In genomic region chr2:25982426-25983091, GRCm38 (mm10) we compare ENCODE assay signal across 8 mouse cellular contexts. TPM values are rescaled to one million over a fixed set of nuclear protein-coding genes. Genes with fewer than 3 reads are reported as not detected.
DNase-seq lines count a peak whose midpoint lies in the region; ATAC-seq and TF ChIP-seq lines count a peak whose summit lies in the region.

No protein-coding gene starts in this region.

- no peak for TF ChIP-seq RAD21 in CH12.LX (IDR thresholded peaks at IDR 0.05; ENCODE audit: low read depth, low read length)

- in situ Hi-C loops in CH12.LX (cut with MboI; ENCODE audit: low pct_ligation_motif_present, low pct_unique_long_range_greater_than_20kb, low sequenced_read_pairs): no loop called here

- H3K4me1 ChIP-seq in heart, adult 2 months (ENCODE audit: control insufficient read depth, insufficient read depth, low read length): peaks cover 5% of the 10 kb centered on the region
- H3K4me1 ChIP-seq in CH12.LX (ENCODE audit: control insufficient read depth in 1 of 2, insufficient read depth in 2 of 2): peaks cover 21 to 50% of the 10 kb centered on the region in 2 experiments
- peaks cover 24% of the 10 kb centered on the region; the same call in 1 of the 2 replicates for H3K4me1 ChIP-seq in heart, postnatal 0 days (ENCODE audit: control insufficient read depth, insufficient read depth)
- peaks cover 43% of the 10 kb centered on the region for H3K4me1 ChIP-seq in limb, embryonic 15.5 days
- peaks cover 20% of the 10 kb centered on the region for H3K4me1 ChIP-seq in neural tube, embryonic 11.5 days (ENCODE audit: control insufficient read depth, insufficient read depth, low read length)

- peak; percentile 4 for ATAC-seq in heart, postnatal 0 days (ENCODE audit: insufficient read depth, low read depth)
- ATAC-seq in limb, embryonic 15.5 days (ENCODE audit: insufficient number of reproducible peaks, low FRiP score, low TSS enrichment, low read depth): no peak
- ATAC-seq in neural tube, embryonic 11.5 days (ENCODE audit: insufficient read depth, low FRiP score, low TSS enrichment): peak; percentile 16
- no peak for ATAC-seq in granulocyte monocyte progenitor cell, adult 5-6 weeks (replicated peaks; ENCODE audit: poor library complexity, severe bottlenecking)

- peak overlapping the region; percentile 60 for H3K4me2 ChIP-seq in CH12.LX (ENCODE audit: insufficient read depth, low read depth, poor library complexity, severe bottlenecking)
- H3K4me2 ChIP-seq in heart, postnatal 0 days (ENCODE audit: low read depth, low read length): peak overlapping the region; percentile 94
- peak overlapping the region; percentile 81 for H3K4me2 ChIP-seq in limb, embryonic 15.5 days
- H3K4me2 ChIP-seq in neural tube, embryonic 11.5 days (ENCODE audit: low read depth): peak overlapping the region; percentile 87

- H3K4me3 ChIP-seq in heart, adult 2 months: peak overlapping the region; percentile 67
- H3K4me3 ChIP-seq in CH12.LX (replicated peaks in 1 of 3; ENCODE audit: low read depth in 2 of 3, low read length in 2 of 3, poor library complexity in 1 of 3): peak overlapping the region; percentile 74 to 85 (median 76)
- peak overlapping the region; percentile 93 for H3K4me3 ChIP-seq in heart, postnatal 0 days (ENCODE audit: low read depth, low read length)
- peak overlapping the region; percentile 93 for H3K4me3 ChIP-seq in limb, embryonic 15.5 days
- H3K4me3 ChIP-seq in neural tube, embryonic 11.5 days (ENCODE audit: low read depth, low read length): peak overlapping the region; percentile 97

- WGBS in heart, adult 2 months: under 1% methylated on average over 75 of the region's 76 CpGs
- under 1% methylated on average over 56 of the region's 76 CpGs for WGBS in heart, postnatal 0 days
- WGBS in limb, embryonic 15.5 days: under 1% methylated on average over 73 of the region's 76 CpGs
- under 1% methylated on average over 68 of the region's 76 CpGs for WGBS in neural tube, embryonic 11.5 days

- no peak for TF ChIP-seq CTCF in heart, adult 2 months (IDR thresholded peaks at IDR 0.05)
- no peak for TF ChIP-seq CTCF in CH12.LX (conservative IDR thresholded peaks at IDR 0.05 in 1 of 2, IDR thresholded peaks at IDR 0.05 in 1 of 2; ENCODE audit: low read depth in 2 of 2, low read length in 2 of 2)
- no peak for TF ChIP-seq CTCF in heart, postnatal 0 days (IDR thresholded peaks at IDR 0.05; ENCODE audit: low read depth)

- TF ChIP-seq POLR2A in heart, adult 2 months (IDR thresholded peaks at IDR 0.05; ENCODE audit: insufficient read depth, low read depth, low read length): no peak
- TF ChIP-seq POLR2A in CH12.LX (IDR thresholded peaks at IDR 0.05; ENCODE audit: low read depth, low read length): no peak; the same call in 1 of the 2 replicates

- H3K9ac ChIP-seq in heart, adult 2 months (ENCODE audit: low read depth, low read length): peak overlapping the region; percentile 97
- peak overlapping the region; percentile 77 for H3K9ac ChIP-seq in CH12.LX (ENCODE audit: insufficient read depth, low read depth)
- peak overlapping the region; percentile 90 for H3K9ac ChIP-seq in heart, postnatal 0 days (replicated peaks; ENCODE audit: low read depth, low read length)
- peak overlapping the region; percentile 95 for H3K9ac ChIP-seq in limb, embryonic 15.5 days
- peak overlapping the region; percentile 98 for H3K9ac ChIP-seq in neural tube, embryonic 11.5 days (ENCODE audit: low read length)

- dilution Hi-C loops in CH12.LX (cut with MboI; ENCODE audit: extremely low pct_ligation_motif_present, extremely low pct_unique_long_range_greater_than_20kb, low sequenced_read_pairs): no loop called here

- H3K27me3 ChIP-seq in heart, adult 2 months (ENCODE audit: control insufficient read depth, insufficient read depth, low read length): no peaks in the 10 kb centered on the region
- peaks cover 10% of the 10 kb centered on the region for H3K27me3 ChIP-seq in CH12.LX (replicated peaks)
- H3K27me3 ChIP-seq in heart, postnatal 0 days (ENCODE audit: control insufficient read depth, insufficient read depth, low read length): no peaks in the 10 kb centered on the region
- no peaks in the 10 kb centered on the region for H3K27me3 ChIP-seq in limb, embryonic 15.5 days
- H3K27me3 ChIP-seq in neural tube, embryonic 11.5 days (ENCODE audit: control insufficient read depth, insufficient read depth, low read length): no peaks in the 10 kb centered on the region

- H3K27ac ChIP-seq in heart, adult 2 months: peak overlapping the region; percentile 67
- H3K27ac ChIP-seq in CH12.LX (ENCODE audit: insufficient read depth, low read depth): no peak overlapping the region
- peak overlapping the region; percentile 83 for H3K27ac ChIP-seq in heart, postnatal 0 days (ENCODE audit: low read depth)
- H3K27ac ChIP-seq in limb, embryonic 15.5 days: peak overlapping the region; percentile 90
- peak overlapping the region; percentile 77 for H3K27ac ChIP-seq in neural tube, embryonic 11.5 days (ENCODE audit: low read depth, low read length)

- TF ChIP-seq EP300 in heart, adult 2 months (IDR thresholded peaks at IDR 0.05; ENCODE audit: insufficient read depth, low read depth, low read length): no peak
- TF ChIP-seq EP300 in CH12.LX (IDR thresholded peaks at IDR 0.05; ENCODE audit: low read length): no peak
- no peak for TF ChIP-seq EP300 in heart, postnatal 0 days (IDR thresholded peaks at IDR 0.05; ENCODE audit: low read depth)

- H3K36me3 ChIP-seq in heart, adult 2 months (ENCODE audit: control insufficient read depth, insufficient read depth, low read length): peaks cover 6% of the 10 kb centered on the region
- no peaks in the 10 kb centered on the region for H3K36me3 ChIP-seq in CH12.LX (replicated peaks in 1 of 2; ENCODE audit: control insufficient read depth in 1 of 2, insufficient read depth in 1 of 2, low read length in 1 of 2)
- no peaks in the 10 kb centered on the region for H3K36me3 ChIP-seq in heart, postnatal 0 days (replicated peaks; ENCODE audit: control insufficient read depth, insufficient read depth, low read length)
- H3K36me3 ChIP-seq in limb, embryonic 15.5 days: no peaks in the 10 kb centered on the region
- H3K36me3 ChIP-seq in neural tube, embryonic 11.5 days (ENCODE audit: control insufficient read depth, insufficient read depth, low read length): no peaks in the 10 kb centered on the region

- H3K79me2 ChIP-seq in heart, adult 2 months (replicated peaks; ENCODE audit: control insufficient read depth, insufficient read depth, low read length): peaks cover 2% of the 10 kb centered on the region
- H3K79me2 ChIP-seq in CH12.LX (replicated peaks; ENCODE audit: control insufficient read depth, extremely low read depth, insufficient read depth, poor library complexity, severe bottlenecking): peaks cover 29% of the 10 kb centered on the region

- no peak for DNase-seq in heart, adult 2 months
- DNase-seq in heart, postnatal 25 days (ENCODE audit: low spot score): no peak
- DNase-seq in CH12.LX (ENCODE audit: extremely low read depth): no peak
- DNase-seq in embryo, embryonic 10.5 days (ENCODE audit: low spot score): peak; percentile 37
- DNase-seq in heart, postnatal 0 days (ENCODE audit: low spot score): no peak
- peak; percentile 56 for DNase-seq in neural tube, embryonic 11.5 days (ENCODE audit: low spot score)

- intact Hi-C loops in heart, adult 2 months (cut with DNase I): loop anchor here (2.0 to 5.0 kb wide), 2 partner anchors 38 to 160 kb away; partner anchors contain the start of gene Ubac1
- intact Hi-C loops in heart, postnatal 25 days (cut with DNase I): loop anchor here (5.0 kb wide), 1 partner anchor 255 kb away; the partner anchor contains the start of gene Qsox2

- no peaks in the 10 kb centered on the region for H3K9me3 ChIP-seq in CH12.LX (replicated peaks; ENCODE audit: low read length)
- no peaks in the 10 kb centered on the region for H3K9me3 ChIP-seq in heart, postnatal 0 days (replicated peaks; ENCODE audit: control insufficient read depth, low read length)
- H3K9me3 ChIP-seq in limb, embryonic 15.5 days: no peaks in the 10 kb centered on the region
- no peaks in the 10 kb centered on the region for H3K9me3 ChIP-seq in neural tube, embryonic 11.5 days (ENCODE audit: control insufficient read depth, low read length)

TF ChIP-seq in CH12.LX, 34 proteins besides CTCF, POLR2A, EP300 and RAD21 (continues in another document):
- TF ChIP-seq POLR2AphosphoS2 (IDR thresholded peaks at IDR 0.05; ENCODE audit: low read depth, low read length) (no peak), RCOR1 (conservative IDR thresholded peaks at IDR 0.05; ENCODE audit: low read depth, low read length) (no peak), MEF2A (IDR thresholded peaks at IDR 0.05; ENCODE audit: borderline replicate concordance, low read depth, low read length) (0 out of 2 replicates have a peak, but pooled peaks have one; percentile 9), SMC3 (IDR thresholded peaks at IDR 0.05; ENCODE audit: low read depth, low read length) (no peak)

RNA-seq across cellular contexts. Expression of gene Camsap1, which starts 0.5 kb away (rescaled TPM):
- total RNA-seq in heart, adult 2 months (2021): 10 to 100 TPM; 38.9 to 45.1 TPM
- 7.4 and 13.5 TPM in 2 replicates for polyA plus RNA-seq in heart, adult 2 months (2012; rRNA removed)
- 10 to 100 TPM; 34.2 to 36.2 TPM for total RNA-seq in heart, postnatal 25 days (2021)
- 13.8 and 17.2 TPM in 2 replicates for total RNA-seq in CH12.LX (2012; rRNA removed)
- total RNA-seq in CH12.LX (2014; rRNA removed): 6.2 and 6.9 TPM in 2 replicates
- polyA plus RNA-seq in CH12.LX (2012; ENCODE audit: insufficient read length, low read depth): 22.1 and 23.4 TPM in 2 replicates
- total RNA-seq in heart, postnatal 0 days (2014; rRNA removed; ENCODE audit: low replicate concordance): 8.9 and 12.7 TPM in 2 replicates
- polyA plus RNA-seq in heart, postnatal 0 days (2015; fragmentation: Nextera tagmentation; extraction: Ambion mirVana): 5.7 TPM in 2 replicates
- 15.9 and 19.1 TPM in 2 replicates for polyA plus RNA-seq in limb, embryonic 15.5 days (2015; fragmentation: Nextera tagmentation; extraction: Ambion mirVana)
- 60.4 and 62.1 TPM in 2 replicates for polyA plus RNA-seq in neural tube, embryonic 11.5 days (2014; fragmentation: Nextera tagmentation; extraction: Ambion mirVana)
- total RNA-seq in granulocyte monocyte progenitor cell, adult 5-6 weeks (2014; fragmentation: Nextera tagmentation): 14.8 and 21.9 TPM in 2 replicates
- total RNA-seq in granulocyte monocyte progenitor cell, adult 5-6 weeks (2017): 8.3 and 12.9 TPM in 2 replicates

RNA-seq across cellular contexts. Expression of gene Ubac1, which starts 39.0 kb away (rescaled TPM):
- total RNA-seq in heart, adult 2 months (2021): 10 to 100 TPM; 86.3 to 92.0 TPM
- polyA plus RNA-seq in heart, adult 2 months (2012; rRNA removed): 116 and 139 TPM in 2 replicates
- total RNA-seq in heart, postnatal 25 days (2021): 10 to 100 TPM; 90.4 to 92.4 TPM
- total RNA-seq in CH12.LX (2012; rRNA removed) (90.0 and 92.0 TPM in 2 replicates), CH12.LX (2014; rRNA removed) (80.3 and 80.5 TPM in 2 replicates)
- 88.9 and 99.7 TPM in 2 replicates for polyA plus RNA-seq in CH12.LX (2012; ENCODE audit: insufficient read length, low read depth)
- 99.4 and 120 TPM in 2 replicates for total RNA-seq in heart, postnatal 0 days (2014; rRNA removed; ENCODE audit: low replicate concordance)
- polyA plus RNA-seq in heart, postnatal 0 days (2015; fragmentation: Nextera tagmentation; extraction: Ambion mirVana): 119 and 120 TPM in 2 replicates
- 89.7 and 94.1 TPM in 2 replicates for polyA plus RNA-seq in limb, embryonic 15.5 days (2015; fragmentation: Nextera tagmentation; extraction: Ambion mirVana)
- polyA plus RNA-seq in neural tube, embryonic 11.5 days (2014; fragmentation: Nextera tagmentation; extraction: Ambion mirVana): 107 and 114 TPM in 2 replicates
- total RNA-seq in granulocyte monocyte progenitor cell, adult 5-6 weeks (2014; fragmentation: Nextera tagmentation): 45.2 and 61.7 TPM in 2 replicates
- 33.0 and 48.3 TPM in 2 replicates for total RNA-seq in granulocyte monocyte progenitor cell, adult 5-6 weeks (2017)

Comparison
In these comparisons a context has a peak if more than half of its experiments do, and no peak if none do; other contexts are left out.
1. DNase-seq: peak in embryo, embryonic 10.5 days (single experiment) and neural tube, embryonic 11.5 days (single experiment); none in heart, adult 2 months (0 of 2), heart, postnatal 25 days (single experiment), CH12.LX (single experiment) and heart, postnatal 0 days (single experiment).
2. ATAC-seq: peak in heart, postnatal 0 days (single experiment) and neural tube, embryonic 11.5 days (single experiment); none in limb, embryonic 15.5 days (single experiment) and granulocyte monocyte progenitor cell, adult 5-6 weeks (single experiment).
3. Peak in every context shown above with its lines, with median percentiles within 50 percentile points of each other: H3K4me3 ChIP-seq, H3K9ac ChIP-seq and H3K4me2 ChIP-seq.